Mouse (Mus musculus): ENCODE results near the gene Chst11. TPM values are rescaled to one million over a fixed set of nuclear protein-coding genes. Genes with fewer than 3 reads are reported as not detected.

Gene Chst11
- polyA plus RNA-seq, 1 experiment from 2014 or later = 3.7 TPM

DNA sequence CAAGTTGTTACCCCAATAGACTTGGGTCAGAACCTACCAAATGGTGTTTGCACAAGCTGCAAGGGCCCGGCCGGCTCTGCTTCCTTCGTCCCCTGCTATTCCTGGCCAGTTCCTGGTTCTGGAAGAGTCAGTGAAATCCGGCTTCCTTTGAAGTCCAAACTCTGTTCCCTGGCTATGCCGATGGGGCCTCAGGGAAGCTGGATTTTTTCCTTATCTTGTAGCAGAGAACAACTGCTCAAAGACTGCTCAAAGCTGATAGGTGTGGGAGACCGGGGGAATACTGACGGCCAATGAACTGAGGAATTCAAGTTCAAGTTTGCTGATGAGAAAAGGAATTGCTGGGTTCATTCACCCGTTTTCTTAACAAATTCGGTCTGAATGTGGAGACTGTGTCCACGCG, 13.7 kb upstream of the Chst11 start:
- H3K9ac ChIP-seq = no peak overlapping the region
- 76% methylated on average over 11 of the region's 11 CpGs for WGBS
- no peaks in the 10 kb centered on the region for H3K9me3 ChIP-seq
- H3K4me3 ChIP-seq = no peak overlapping the region
- ATAC-seq (ENCODE audit: insufficient number of reproducible peaks, low FRiP score, low TSS enrichment, low read depth) = no peak
- no peaks in the 10 kb centered on the region for H3K36me3 ChIP-seq
- no peak overlapping the region for H3K27ac ChIP-seq
- no peak overlapping the region for H3K4me2 ChIP-seq
- no peaks in the 10 kb centered on the region; the same call in 1 of the 2 replicates for H3K27me3 ChIP-seq
- 0 out of 2 replicates have a peak, but pooled peaks cover 3% of the 10 kb centered on the region for H3K4me1 ChIP-seq

DNA sequence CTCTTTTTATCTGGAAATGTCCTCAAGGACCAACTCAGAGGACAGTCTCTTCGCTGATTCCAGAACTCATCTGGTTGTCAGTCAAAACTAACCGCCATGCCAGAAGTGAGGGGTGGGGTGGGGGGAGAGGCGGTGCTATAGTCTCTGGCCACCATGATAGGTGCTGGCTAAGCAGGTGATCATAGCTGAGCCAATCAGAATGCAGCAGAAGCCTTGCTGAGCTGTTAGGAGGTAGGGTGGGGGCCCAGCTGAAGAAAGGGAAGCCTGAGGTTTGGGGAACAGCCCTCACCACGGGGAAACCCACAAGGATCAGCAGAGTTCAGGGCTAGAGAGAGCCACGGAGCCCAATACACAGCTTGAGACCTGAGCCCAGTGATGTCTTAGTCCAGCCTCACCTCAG, 11.1 kb upstream of the Chst11 start:
- H3K4me1 ChIP-seq = 0 out of 2 replicates have a peak, but pooled peaks cover 3% of the 10 kb centered on the region
- H3K9me3 ChIP-seq = no peaks in the 10 kb centered on the region
- 75% methylated on average over 5 of the region's 5 CpGs for WGBS
- no peak for ATAC-seq (ENCODE audit: insufficient number of reproducible peaks, low FRiP score, low TSS enrichment, low read depth)
- no peak overlapping the region for H3K27ac ChIP-seq
- no peak overlapping the region for H3K4me2 ChIP-seq
- H3K27me3 ChIP-seq = no peaks in the 10 kb centered on the region; the same call in 1 of the 2 replicates
- no peak overlapping the region for H3K9ac ChIP-seq
- H3K4me3 ChIP-seq = no peak overlapping the region
- no peaks in the 10 kb centered on the region for H3K36me3 ChIP-seq

DNA sequence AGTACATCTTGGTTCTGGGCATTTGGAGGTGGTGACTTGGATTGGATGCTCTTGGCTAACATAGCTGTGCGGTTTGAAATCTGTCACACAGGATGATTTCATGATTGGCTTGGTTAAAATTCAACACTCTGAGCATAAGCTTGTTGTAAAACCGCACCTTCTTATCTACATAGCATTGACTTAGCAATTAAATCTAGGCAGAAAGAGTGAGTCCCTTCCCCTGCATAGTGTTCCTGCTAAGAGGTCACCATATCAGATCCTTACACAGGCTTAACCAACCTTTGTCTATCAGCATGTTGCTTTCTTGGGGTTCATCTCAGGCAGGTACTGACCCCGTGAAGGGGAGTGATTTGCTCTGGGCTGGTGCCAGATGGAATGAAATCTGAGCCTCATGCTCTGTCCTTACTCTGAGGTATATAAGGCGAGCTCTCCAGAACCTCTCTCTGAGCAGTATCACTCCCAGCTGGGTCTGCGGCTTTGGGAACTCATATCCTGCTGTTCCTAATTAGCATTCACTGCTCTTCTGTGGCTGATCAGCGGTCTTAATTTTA, 10.6 kb upstream of the Chst11 start:
- Histone ChIP-seq H3K36me3 (no peaks in the 10 kb centered on the region), H3K4me3 (no peak overlapping the region), H3K9ac (no peak overlapping the region), H3K27ac (no peak overlapping the region), H3K4me1 (no peaks in the 10 kb centered on the region), H3K4me2 (no peak overlapping the region), H3K27me3 (no peaks in the 10 kb centered on the region; the same call in 1 of the 2 replicates), H3K9me3 (no peaks in the 10 kb centered on the region)
- no peak for ATAC-seq (ENCODE audit: insufficient number of reproducible peaks, low FRiP score, low TSS enrichment, low read depth)
- WGBS = 46% methylated on average over 6 of the region's 6 CpGs

DNA sequence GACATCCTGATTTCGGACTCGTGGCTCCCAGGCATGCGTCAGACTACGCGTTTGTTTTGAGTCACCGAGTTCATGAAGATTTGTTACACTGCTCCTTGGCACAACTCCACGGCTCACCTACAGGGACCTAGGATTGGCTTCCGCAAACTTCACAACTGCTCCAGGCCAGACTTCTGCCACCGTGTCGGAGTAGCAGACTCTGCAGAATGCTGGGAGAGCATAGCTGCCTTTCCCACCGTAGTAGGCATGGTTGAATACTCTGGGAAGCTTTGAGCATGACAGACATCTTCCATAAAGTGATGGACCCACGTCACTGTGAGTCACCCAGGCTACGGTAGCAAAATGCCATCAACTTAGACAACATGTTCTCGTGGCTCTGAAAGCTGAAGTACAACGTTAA, 9.5 kb upstream of the Chst11 start:
- H3K4me2 ChIP-seq = no peak overlapping the region
- WGBS = 77% methylated on average over 15 of the region's 15 CpGs
- no peak overlapping the region for H3K27ac ChIP-seq
- 0 out of 2 replicates have a peak, but pooled peaks cover 3% of the 10 kb centered on the region for H3K4me1 ChIP-seq
- H3K9me3 ChIP-seq = no peaks in the 10 kb centered on the region
- H3K4me3 ChIP-seq = no peak overlapping the region
- peaks cover 6% of the 10 kb centered on the region; the same call in 1 of the 2 replicates for H3K27me3 ChIP-seq
- ATAC-seq (ENCODE audit: insufficient number of reproducible peaks, low FRiP score, low TSS enrichment, low read depth) = no peak
- no peaks in the 10 kb centered on the region for H3K36me3 ChIP-seq
- no peak overlapping the region for H3K9ac ChIP-seq

DNA sequence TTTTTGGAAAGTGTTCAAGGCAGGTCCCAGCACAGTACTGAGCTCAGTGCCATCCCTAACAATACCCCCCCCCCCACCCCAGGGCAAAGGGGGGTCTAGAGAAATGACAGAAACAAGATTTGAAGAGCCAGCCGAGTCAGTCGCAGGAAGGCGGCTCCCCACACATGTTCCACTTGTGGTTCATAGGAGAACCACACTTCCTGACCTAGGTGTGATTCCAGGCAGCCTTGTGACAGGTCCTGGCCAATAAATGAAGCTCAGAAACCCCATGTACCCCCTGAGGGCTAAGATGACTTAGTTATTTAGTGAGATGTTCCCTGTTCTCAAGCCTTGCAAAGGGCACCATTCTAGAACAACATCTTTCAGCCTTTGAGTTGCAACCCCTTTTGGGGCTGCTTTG, 3.0 kb upstream of the Chst11 start:
- H3K4me3 ChIP-seq = no peak overlapping the region
- H3K36me3 ChIP-seq = no peaks in the 10 kb centered on the region
- no peak overlapping the region for H3K4me2 ChIP-seq
- WGBS = 55% methylated on average over 3 of the region's 3 CpGs
- no peak for ATAC-seq (ENCODE audit: insufficient number of reproducible peaks, low FRiP score, low TSS enrichment, low read depth)
- H3K27ac ChIP-seq = no peak overlapping the region
- H3K4me1 ChIP-seq = peaks cover 17% of the 10 kb centered on the region
- H3K9ac ChIP-seq = no peak overlapping the region
- H3K27me3 ChIP-seq = peaks cover 20% of the 10 kb centered on the region
- no peaks in the 10 kb centered on the region for H3K9me3 ChIP-seq

DNA sequence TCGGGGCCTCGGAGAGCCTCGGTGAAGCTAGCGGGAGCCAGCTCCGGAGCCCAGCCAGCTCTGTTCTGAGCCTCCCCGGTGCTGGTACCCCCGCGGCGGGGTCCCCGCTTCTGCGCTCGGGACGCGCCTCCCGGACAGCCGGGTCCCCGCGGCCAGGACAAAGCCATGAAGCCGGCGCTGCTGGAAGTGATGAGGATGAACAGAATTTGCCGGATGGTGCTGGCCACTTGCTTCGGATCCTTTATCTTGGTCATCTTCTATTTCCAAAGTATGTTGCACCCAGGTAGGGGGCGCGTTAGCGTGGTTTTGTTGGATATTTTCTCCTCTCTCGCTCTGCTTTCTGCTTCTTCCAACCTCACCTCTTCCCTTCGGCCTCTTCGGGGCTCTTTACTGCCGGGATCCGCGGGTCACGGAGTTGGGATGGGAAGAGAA, 418 bp downstream of the Chst11 start:
- peaks cover 16% of the 10 kb centered on the region for H3K27me3 ChIP-seq
- H3K36me3 ChIP-seq = 0 out of 2 replicates have a peak, but pooled peaks cover 2% of the 10 kb centered on the region
- under 1% methylated on average over 32 of the region's 32 CpGs for WGBS
- H3K4me1 ChIP-seq = peaks cover 34% of the 10 kb centered on the region
- peak overlapping the region; percentile 82 for H3K4me3 ChIP-seq
- H3K9me3 ChIP-seq = no peaks in the 10 kb centered on the region
- peak overlapping the region; percentile 92 for H3K27ac ChIP-seq
- peak overlapping the region; percentile 66 for H3K9ac ChIP-seq
- no peak for ATAC-seq (ENCODE audit: insufficient number of reproducible peaks, low FRiP score, low TSS enrichment, low read depth)
- peak overlapping the region; percentile 89 for H3K4me2 ChIP-seq

DNA sequence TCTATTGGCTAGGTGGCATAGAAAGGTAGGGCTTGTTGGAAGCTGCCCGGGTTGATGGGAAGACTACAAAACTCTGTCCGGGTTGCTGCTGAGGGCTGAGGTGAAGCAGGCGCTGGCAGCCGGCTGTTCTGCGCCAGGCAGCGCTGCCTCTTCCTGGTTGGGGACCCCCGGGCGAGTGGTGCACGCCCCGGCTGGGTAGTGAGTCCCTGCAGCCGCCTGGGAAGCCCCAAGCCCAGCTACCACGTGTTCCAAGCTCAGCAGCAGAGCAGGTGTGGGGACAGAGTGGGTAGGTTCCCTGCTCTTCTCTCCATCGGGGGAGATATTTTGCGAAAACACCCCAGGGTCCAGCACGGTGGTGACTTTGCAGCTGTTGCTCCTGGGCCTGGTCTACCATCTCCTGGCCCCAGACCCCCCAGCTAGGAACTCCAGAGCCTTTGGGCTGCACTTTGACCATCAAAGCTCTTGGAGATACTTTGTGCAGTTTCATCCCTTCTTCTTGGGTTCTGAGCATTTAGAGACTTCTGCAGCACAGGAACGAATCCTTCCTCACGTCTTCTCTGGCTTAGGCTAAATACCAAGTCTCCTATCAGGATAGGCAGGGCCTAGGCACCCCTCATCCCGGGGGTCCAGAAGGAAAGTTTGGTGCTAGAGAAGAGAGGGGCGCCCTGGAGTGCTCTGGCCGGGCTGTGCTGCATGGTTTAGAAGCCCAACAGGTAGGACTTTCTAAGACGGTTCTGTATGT, 1.1 kb downstream of the Chst11 start:
- Histone ChIP-seq H3K4me2 (peak overlapping the region; percentile 89), H3K27me3 (peaks cover 12% of the 10 kb centered on the region), H3K4me3 (peak overlapping the region; percentile 82), H3K9ac (peak overlapping the region; percentile 66), H3K36me3 (0 out of 2 replicates have a peak, but pooled peaks cover 2% of the 10 kb centered on the region), H3K9me3 (no peaks in the 10 kb centered on the region), H3K27ac (peak overlapping the region; percentile 92), H3K4me1 (peaks cover 34% of the 10 kb centered on the region)
- no peak for ATAC-seq (ENCODE audit: insufficient number of reproducible peaks, low FRiP score, low TSS enrichment, low read depth)
- 5% methylated on average over 21 of the region's 21 CpGs for WGBS

DNA sequence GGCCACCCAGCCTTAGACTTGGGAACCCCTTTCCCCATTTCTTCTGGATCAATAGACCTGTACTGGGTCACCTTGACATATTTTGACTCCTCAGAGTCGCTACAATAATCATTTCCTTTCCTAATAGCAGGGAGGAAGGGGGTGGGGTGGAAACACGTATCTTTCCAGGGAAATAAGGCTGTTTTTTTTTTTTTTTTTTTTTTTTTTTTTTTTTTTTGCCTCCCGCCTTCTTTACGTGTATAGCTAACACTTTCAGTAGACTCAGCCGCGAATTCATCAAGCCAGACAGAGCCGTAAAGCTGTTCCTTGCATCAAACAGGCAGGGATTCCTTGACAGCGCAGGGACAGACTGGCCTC, 1.7 kb downstream of the Chst11 start:
- peak overlapping the region; percentile 92 for H3K27ac ChIP-seq
- H3K36me3 ChIP-seq = 0 out of 2 replicates have a peak, but pooled peaks cover 2% of the 10 kb centered on the region
- peaks cover 12% of the 10 kb centered on the region for H3K27me3 ChIP-seq
- peak overlapping the region; percentile 66; the same call in 1 of the 2 replicates for H3K9ac ChIP-seq
- no peaks in the 10 kb centered on the region for H3K9me3 ChIP-seq
- WGBS = 13% methylated on average over 8 of the region's 8 CpGs
- no peak for ATAC-seq (ENCODE audit: insufficient number of reproducible peaks, low FRiP score, low TSS enrichment, low read depth)
- peak overlapping the region; percentile 82 for H3K4me3 ChIP-seq
- H3K4me2 ChIP-seq = peak overlapping the region; percentile 89
- H3K4me1 ChIP-seq = peaks cover 37% of the 10 kb centered on the region

DNA sequence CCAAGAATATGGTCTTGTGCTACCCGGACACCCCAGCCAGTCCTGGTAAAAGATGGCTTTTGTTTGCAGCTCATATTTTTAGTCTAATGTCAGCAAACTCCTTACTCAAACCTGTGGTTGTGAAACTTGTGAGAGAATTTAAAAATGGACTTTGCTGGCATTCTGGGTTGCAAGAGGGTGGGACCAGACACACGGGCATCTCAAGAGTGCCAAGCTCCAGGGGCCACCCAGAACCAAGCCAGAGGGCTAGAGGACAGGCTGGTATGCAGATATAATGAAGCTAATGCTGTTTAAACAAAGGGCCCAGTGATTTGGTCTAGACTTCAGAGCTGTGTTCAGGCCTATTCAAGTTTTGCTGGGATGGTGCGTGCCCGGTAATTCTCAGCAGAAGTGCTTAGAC, 2.1 kb downstream of the Chst11 start:
- H3K4me1 ChIP-seq = peaks cover 37% of the 10 kb centered on the region
- no peaks in the 10 kb centered on the region for H3K9me3 ChIP-seq
- peaks cover 12% of the 10 kb centered on the region for H3K27me3 ChIP-seq
- peak overlapping the region; percentile 92 for H3K27ac ChIP-seq
- WGBS = 37% methylated on average over 4 of the region's 4 CpGs
- H3K36me3 ChIP-seq = 0 out of 2 replicates have a peak, but pooled peaks cover 2% of the 10 kb centered on the region
- peak overlapping the region; percentile 89 for H3K4me2 ChIP-seq
- H3K9ac ChIP-seq = 0 out of 2 replicates have a peak overlapping the region, but pooled peaks have one; percentile 7
- ATAC-seq (ENCODE audit: insufficient number of reproducible peaks, low FRiP score, low TSS enrichment, low read depth) = no peak
- H3K4me3 ChIP-seq = peak overlapping the region; percentile 82

DNA sequence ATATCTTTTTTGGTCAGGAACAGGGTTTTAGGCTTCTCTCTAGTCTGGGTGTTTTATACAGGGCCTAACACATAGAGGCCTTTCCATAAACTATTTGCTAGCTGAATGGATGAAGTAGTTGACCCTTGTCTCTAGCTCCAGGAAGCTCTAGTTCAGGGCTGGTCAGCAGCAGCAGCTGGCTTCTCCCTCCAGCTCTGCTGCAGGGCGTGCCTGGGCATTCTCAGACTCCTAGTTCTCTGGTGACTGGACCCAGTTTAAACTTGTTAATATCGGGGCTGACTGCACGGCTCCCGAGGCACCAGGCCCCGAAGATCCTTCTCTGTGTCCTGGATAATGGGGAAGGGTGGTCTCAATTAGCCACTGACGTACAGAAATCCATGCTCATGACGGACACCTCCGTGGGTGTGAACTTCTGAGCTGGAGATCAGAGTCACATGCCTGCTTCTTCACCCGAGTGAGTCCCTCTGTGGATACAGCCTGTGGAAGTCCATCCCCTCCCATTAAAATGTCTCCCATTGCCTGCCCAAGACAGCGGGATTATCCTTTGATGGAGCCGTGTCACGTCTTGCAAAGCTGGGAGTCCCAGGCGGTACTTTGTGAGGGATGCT, 4.2 kb downstream of the Chst11 start:
- WGBS = 54% methylated on average over 13 of the region's 13 CpGs
- no peak for ATAC-seq (ENCODE audit: insufficient number of reproducible peaks, low FRiP score, low TSS enrichment, low read depth)
- Histone ChIP-seq H3K9me3 (no peaks in the 10 kb centered on the region), H3K4me1 (peaks cover 43% of the 10 kb centered on the region), H3K36me3 (0 out of 2 replicates have a peak, but pooled peaks cover 2% of the 10 kb centered on the region), H3K4me2 (peak overlapping the region; percentile 6; the same call in 1 of the 2 replicates), H3K27ac (no peak overlapping the region), H3K27me3 (0 out of 2 replicates have a peak, but pooled peaks cover 2% of the 10 kb centered on the region), H3K4me3 (no peak overlapping the region), H3K9ac (no peak overlapping the region)

DNA sequence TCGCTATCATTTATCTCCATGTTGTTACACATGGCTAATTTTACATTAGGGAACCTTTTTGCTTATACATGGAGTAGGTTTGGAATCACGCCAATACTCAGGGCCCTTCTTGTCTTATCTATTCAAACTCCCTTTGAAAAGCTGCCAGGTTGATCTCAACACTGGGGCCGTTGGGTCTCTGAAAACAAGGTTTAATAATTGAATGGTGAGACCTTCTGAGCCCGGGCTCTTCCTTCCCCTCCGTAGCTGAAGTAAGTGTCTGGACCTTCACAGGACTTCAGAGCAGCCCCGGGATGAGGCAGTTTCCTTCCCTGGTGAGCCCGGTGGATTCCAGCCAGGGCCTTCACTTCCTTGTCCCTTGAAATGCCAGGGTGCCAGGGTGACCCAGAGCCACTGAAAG, 5.6 kb downstream of the Chst11 start:
- H3K4me2 ChIP-seq = no peak overlapping the region
- no peaks in the 10 kb centered on the region for H3K9me3 ChIP-seq
- H3K9ac ChIP-seq = no peak overlapping the region
- H3K36me3 ChIP-seq = 0 out of 2 replicates have a peak, but pooled peaks cover 2% of the 10 kb centered on the region
- no peak overlapping the region for H3K27ac ChIP-seq
- ATAC-seq (ENCODE audit: insufficient number of reproducible peaks, low FRiP score, low TSS enrichment, low read depth) = no peak
- 50% methylated on average over 7 of the region's 7 CpGs for WGBS
- 0 out of 2 replicates have a peak, but pooled peaks cover 2% of the 10 kb centered on the region for H3K27me3 ChIP-seq
- H3K4me3 ChIP-seq = no peak overlapping the region
- peaks cover 45% of the 10 kb centered on the region for H3K4me1 ChIP-seq

All from limb, embryonic 15.5 days (tissue).